Mouse (Mus musculus): ENCODE measurements around the gene Ccdc93. TPM values are rescaled to one million over a fixed set of nuclear protein-coding genes. Genes with fewer than 3 reads are reported as not detected.

The Ccdc93 gene
- total and polyA plus RNA-seq, 3 experiments: 21.3 to 21.5 TPM; not detected in 1

- no peak for TF ChIP-seq USF2 (IDR thresholded peaks at IDR 0.05; ENCODE audit: borderline replicate concordance in 1 of 2, insufficient read depth in 1 of 2, low read depth in 1 of 2, low read length in 2 of 2)
- TF ChIP-seq POLR2AphosphoS2 (IDR thresholded peaks at IDR 0.05; ENCODE audit: low read length): no peak
- no peak for TF ChIP-seq ZMIZ1 (IDR thresholded peaks at IDR 0.05; ENCODE audit: low read depth, low read length)
These were observed 40.4 kb upstream of the Ccdc93 start (continued) for GRCm38 (mm10) chr1:121390421-121390820.

GRCm38 (mm10) chr1:121390855-121391254 lies 40.0 kb upstream of the Ccdc93 start:
- Histone ChIP-seq H3K4me1 (ENCODE audit: control insufficient read depth in 1 of 2, insufficient read depth in 2 of 2, low read length in 2 of 2) (no peaks in the 10 kb centered on the region), H3K9me3 (replicated peaks; ENCODE audit: insufficient read depth, low read length) (no peaks in the 10 kb centered on the region), H3K27ac (ENCODE audit: control insufficient read depth, low read depth, low read length) (no peak overlapping the region), H3K4me3 (ENCODE audit: control insufficient read depth in 1 of 2, insufficient read depth in 1 of 2, low read depth in 2 of 2, low read length in 2 of 2) (no peak overlapping the region), H3K9ac (ENCODE audit: control insufficient read depth, low read depth, low read length, poor library complexity, severe bottlenecking) (no peak overlapping the region), H3K27me3 (ENCODE audit: control insufficient read depth in 1 of 2, insufficient read depth in 2 of 2, low read length in 2 of 2) (peaks cover 0 to 3% of the 10 kb centered on the region in 2 experiments; a peak in 2 of 4 replicates), H3K79me2 (ENCODE audit: control insufficient read depth, insufficient read depth, low read length, poor library complexity) (no peaks in the 10 kb centered on the region), H3K36me3 (ENCODE audit: control insufficient read depth in 1 of 2, insufficient read depth in 2 of 2, low read length in 2 of 2) (no peaks in the 10 kb centered on the region)
- DNase-seq (ENCODE audit: low read depth, low spot score): no peak
- TF ChIP-seq CHD2 (IDR thresholded peaks at IDR 0.05; ENCODE audit: low read length): no peak
- TF ChIP-seq MYB (IDR thresholded peaks at IDR 0.05; ENCODE audit: low read depth, low read length): no peak
- no peak for TF ChIP-seq SIN3A (IDR thresholded peaks at IDR 0.05; ENCODE audit: low read length)
- TF ChIP-seq TCF12 (IDR thresholded peaks at IDR 0.05; ENCODE audit: low read depth, low read length): no peak
- no peak for TF ChIP-seq E2F4 (IDR thresholded peaks at IDR 0.05; ENCODE audit: borderline replicate concordance, low read depth, low read length)
- no peak for TF ChIP-seq CTCF (IDR thresholded peaks at IDR 0.05 in 2 of 3, conservative IDR thresholded peaks at IDR 0.05 in 1 of 3; ENCODE audit: control insufficient read depth in 1 of 3, insufficient read depth in 1 of 3, low read depth in 2 of 3, low read length in 3 of 3, poor library complexity in 1 of 3, severe bottlenecking in 1 of 3)
- no peak for TF ChIP-seq ZNF384 (IDR thresholded peaks at IDR 0.05; ENCODE audit: low read depth, low read length)
- TF ChIP-seq RCOR1 (IDR thresholded peaks at IDR 0.05; ENCODE audit: low read depth, low read length): no peak
- no peak for TF ChIP-seq POLR2AphosphoS5 (IDR thresholded peaks at IDR 0.05; ENCODE audit: borderline replicate concordance, low read depth, low read length)
- TF ChIP-seq MEF2A (IDR thresholded peaks at IDR 0.05; ENCODE audit: extremely low read depth, insufficient replicate concordance, low read depth, low read length, poor library complexity, severe bottlenecking): no peak
- no peak for TF ChIP-seq TAL1 (IDR thresholded peaks at IDR 0.05; ENCODE audit: low read length)
- TF ChIP-seq KAT2A (conservative IDR thresholded peaks at IDR 0.05; ENCODE audit: low read depth, low read length): no peak
- TF ChIP-seq GATA1 (IDR thresholded peaks at IDR 0.05; ENCODE audit: low read depth, low read length): no peak
- TF ChIP-seq JUND (IDR thresholded peaks at IDR 0.05; ENCODE audit: low read depth, low read length): no peak

GRCm38 (mm10) chr1:121393117-121393516 lies 37.7 kb upstream of the Ccdc93 start:
- H3K9ac ChIP-seq (ENCODE audit: control insufficient read depth, low read depth, low read length, poor library complexity, severe bottlenecking): no peak overlapping the region
- no peaks in the 10 kb centered on the region for H3K4me1 ChIP-seq (ENCODE audit: control insufficient read depth in 1 of 2, insufficient read depth in 2 of 2, low read length in 2 of 2)
- no peak overlapping the region for H3K4me3 ChIP-seq (ENCODE audit: control insufficient read depth in 1 of 2, insufficient read depth in 1 of 2, low read depth in 2 of 2, low read length in 2 of 2)
- no peaks in the 10 kb centered on the region for H3K36me3 ChIP-seq (ENCODE audit: control insufficient read depth in 1 of 2, insufficient read depth in 2 of 2, low read length in 2 of 2)
- no peak for DNase-seq (ENCODE audit: low read depth, low spot score)
- H3K79me2 ChIP-seq (ENCODE audit: control insufficient read depth, insufficient read depth, low read length, poor library complexity): no peaks in the 10 kb centered on the region
- H3K27ac ChIP-seq (ENCODE audit: control insufficient read depth, low read depth, low read length): no peak overlapping the region
- peaks cover 0 to 3% of the 10 kb centered on the region in 2 experiments; a peak in 2 of 4 replicates for H3K27me3 ChIP-seq (ENCODE audit: control insufficient read depth in 1 of 2, insufficient read depth in 2 of 2, low read length in 2 of 2)
- H3K9me3 ChIP-seq (replicated peaks; ENCODE audit: insufficient read depth, low read length): no peaks in the 10 kb centered on the region
- TF ChIP-seq ETS1 (IDR thresholded peaks at IDR 0.05; ENCODE audit: low read depth, low read length): no peak
- TF ChIP-seq CHD1 (IDR thresholded peaks at IDR 0.05; ENCODE audit: low read depth, low read length): no peak
- no peak for TF ChIP-seq ZMIZ1 (IDR thresholded peaks at IDR 0.05; ENCODE audit: low read depth, low read length)
- no peak for TF ChIP-seq USF1 (IDR thresholded peaks at IDR 0.05; ENCODE audit: low read depth, low read length)
- TF ChIP-seq NRF1 (IDR thresholded peaks at IDR 0.05; ENCODE audit: insufficient read depth, low read depth, low read length, poor library complexity, severe bottlenecking): no peak
- TF ChIP-seq TBP (IDR thresholded peaks at IDR 0.05; ENCODE audit: low read depth, low read length): no peak
- TF ChIP-seq JUND (IDR thresholded peaks at IDR 0.05; ENCODE audit: low read depth, low read length): no peak
- TF ChIP-seq SIN3A (IDR thresholded peaks at IDR 0.05; ENCODE audit: low read length): no peak
- no peak for TF ChIP-seq BHLHE40 (IDR thresholded peaks at IDR 0.05; ENCODE audit: borderline replicate concordance, low read depth, low read length)
- no peak for TF ChIP-seq POLR2AphosphoS5 (IDR thresholded peaks at IDR 0.05; ENCODE audit: borderline replicate concordance, low read depth, low read length)
- no peak for TF ChIP-seq SMC3 (IDR thresholded peaks at IDR 0.05; ENCODE audit: low read depth, low read length)
- TF ChIP-seq RCOR1 (IDR thresholded peaks at IDR 0.05; ENCODE audit: low read depth, low read length): no peak
- no peak for TF ChIP-seq MXI1 (IDR thresholded peaks at IDR 0.05; ENCODE audit: low read depth, low read length)
- TF ChIP-seq MYC (IDR thresholded peaks at IDR 0.05; ENCODE audit: low read depth, low read length): no peak
- TF ChIP-seq POLR2A (IDR thresholded peaks at IDR 0.05; ENCODE audit: control insufficient read depth in 1 of 2, insufficient read depth in 1 of 2, low read depth in 1 of 2, low read length in 2 of 2, poor library complexity in 1 of 2): no peak
- TF ChIP-seq HCFC1 (IDR thresholded peaks at IDR 0.05; ENCODE audit: low read depth, low read length): no peak
- TF ChIP-seq RAD21 (IDR thresholded peaks at IDR 0.05; ENCODE audit: low read depth, low read length): no peak
- TF ChIP-seq ELF1 (IDR thresholded peaks at IDR 0.05; ENCODE audit: low read depth, low read length): no peak
- no peak for TF ChIP-seq MYB (IDR thresholded peaks at IDR 0.05; ENCODE audit: low read depth, low read length)
